Comparison of ENCODE assay signal across 22 mouse cellular contexts in genomic region chr2:137289231-137289630, GRCm38 (mm10).
"Had no signal": no experiment of that assay in that cellular context is flagged by ENCODE, and none has a peak within 500 bp of the region (broad histone marks: within the 10 kb centered on the region; RNA-seq: fewer than 3 reads in every experiment).

No protein-coding gene starts in this region.

- H3K4me3 ChIP-seq: limb, embryonic 10.5 days; limb, embryonic 13.5 days; liver, embryonic 12.5 days; liver, embryonic 15.5 days; lung, embryonic 15.5 days; megakaryocyte, embryonic 14.5 days; midbrain, embryonic 10.5 days; midbrain, embryonic 15.5 days; neural tube, embryonic 12.5 days; neural tube, embryonic 15.5 days had no signal

- H3K4me2 ChIP-seq: limb, embryonic 13.5 days; liver, embryonic 12.5 days; liver, embryonic 15.5 days; lung, embryonic 15.5 days; midbrain, embryonic 15.5 days; neural tube, embryonic 12.5 days; neural tube, embryonic 15.5 days had no signal

- H3K36me3 ChIP-seq: limb, embryonic 10.5 days; limb, embryonic 13.5 days; liver, embryonic 12.5 days; liver, embryonic 15.5 days; lung, embryonic 15.5 days; midbrain, embryonic 10.5 days; midbrain, embryonic 15.5 days; neural tube, embryonic 12.5 days; neural tube, embryonic 15.5 days had no signal

- H3K27me3 ChIP-seq: limb, embryonic 13.5 days; liver, embryonic 12.5 days; liver, embryonic 15.5 days; lung, embryonic 15.5 days; megakaryocyte, embryonic 14.5 days; midbrain, embryonic 15.5 days; neural tube, embryonic 12.5 days; neural tube, embryonic 15.5 days had no signal

- DNase-seq: kidney, adult 2 months; kidney, postnatal 25 days; liver; lung, adult 18-20 months; lung, postnatal 10 days; lung, postnatal 36 days; retina, postnatal 1 day; right cerebral cortex, postnatal 25 days; thymus, adult 18-20 months; thymus, postnatal 36 days had no signal

- H3K9ac ChIP-seq: limb, embryonic 13.5 days; liver, embryonic 12.5 days; liver, embryonic 15.5 days; lung, embryonic 15.5 days; midbrain, embryonic 15.5 days; neural tube, embryonic 12.5 days; neural tube, embryonic 15.5 days had no signal

- ATAC-seq: intestine, postnatal 0 days; liver, embryonic 12.5 days; midbrain, embryonic 15.5 days had no signal

- H3K9me3 ChIP-seq: limb, embryonic 10.5 days; limb, embryonic 13.5 days; liver, embryonic 12.5 days; liver, embryonic 15.5 days; lung, embryonic 15.5 days; midbrain, embryonic 10.5 days; midbrain, embryonic 15.5 days; neural tube, embryonic 12.5 days; neural tube, embryonic 15.5 days had no signal

- H3K4me1 ChIP-seq: limb, embryonic 10.5 days; limb, embryonic 13.5 days; liver, embryonic 12.5 days; liver, embryonic 15.5 days; lung, embryonic 15.5 days; megakaryocyte, embryonic 14.5 days; midbrain, embryonic 10.5 days; midbrain, embryonic 15.5 days; neural tube, embryonic 12.5 days; neural tube, embryonic 15.5 days had no signal

- H3K27ac ChIP-seq: kidney, postnatal 0 days; limb, embryonic 10.5 days; limb, embryonic 13.5 days; liver, embryonic 12.5 days; liver, embryonic 15.5 days; lung, embryonic 15.5 days; midbrain, embryonic 10.5 days; midbrain, embryonic 15.5 days; neural tube, embryonic 12.5 days; neural tube, embryonic 15.5 days had no signal
